Mouse (Mus musculus) intestine, embryonic 14.5 days (tissue): Measurements from ENCODE around the gene Rin3. TPM values are rescaled to one million over a fixed set of nuclear protein-coding genes. Genes with fewer than 3 reads are reported as not detected.

Source experiments
- ATAC-seq: fragments of 200-750 bp; cut with Nextera tagmentation; replicated peaks from 2 replicates; pipeline ENCODE4 v1.8.0; 2017; ENCODE audit warnings: low read depth, moderate number of reproducible peaks, moderate TSS enrichment, moderate library complexity; ENCODE audit not compliant: low FRiP score, low TSS enrichment
- DNase-seq: peaks from one replicate; pipeline ENCODE4 v3.0.0-alpha.2; 2018; ENCODE audit warnings: low spot score
- H3K27ac ChIP-seq: fragments of 300-500 bp; sonication (generic); 2 replicates; pipeline ENCODE4 v1.5.1; 2014; ENCODE audit warnings: low read depth, mild to moderate bottlenecking, control low read depth
- H3K27me3 ChIP-seq: fragments of 300-500 bp; sonication (generic); replicated peaks from 2 replicates; pipeline ENCODE4 v1.6.1; 2014; ENCODE audit warnings: low read length, control low read depth; ENCODE audit not compliant: control insufficient read depth, insufficient read depth
- H3K36me3 ChIP-seq: fragments of 300-500 bp; sonication (generic); 2 replicates; pipeline ENCODE4 v1.6.1; 2014; ENCODE audit warnings: low read length, control low read depth; ENCODE audit not compliant: control insufficient read depth, insufficient read depth
- H3K4me1 ChIP-seq: fragments of 300-500 bp; sonication (generic); replicated peaks from 2 replicates; pipeline ENCODE4 v1.6.1; 2014; ENCODE audit warnings: low read length, control low read depth, mixed read lengths; ENCODE audit not compliant: control insufficient read depth, insufficient read depth
- H3K4me2 ChIP-seq: fragments of 300-500 bp; sonication (generic); 2 replicates; pipeline ENCODE4 v1.6.1; 2014; ENCODE audit warnings: low read length
- H3K4me3 ChIP-seq: fragments of 300-500 bp; sonication (generic); 2 replicates; pipeline ENCODE4 v1.5.1; 2014; ENCODE audit warnings: low read depth, low read length, control low read depth, mixed read lengths
- H3K9ac ChIP-seq: fragments of 300-500 bp; sonication (generic); 2 replicates; pipeline ENCODE4 v1.6.1; 2014; ENCODE audit warnings: mild to moderate bottlenecking, low read length
- H3K9me3 ChIP-seq: fragments of 300-500 bp; sonication (generic); 2 replicates; pipeline ENCODE4 v1.6.1; 2016; ENCODE audit warnings: low read length, control low read depth; ENCODE audit not compliant: control insufficient read depth
- WGBS: fragments of 180-500 bp; shearing (Covaris S2); extraction: QIAGEN DNeasy Blood & Tissue Kit; methylation state at CpG from one replicate; pipeline ENCODE4 v1.1.7; 2014; 5-methylcytosine and 5-hydroxymethylcytosine counted together
- polyA plus RNA-seq: library from polyadenylated mRNA; unstranded; fragments of >200 nt; fragmentation: Nextera tagmentation; extraction: Ambion mirVana; gene quantifications from 2 replicates; pipeline ENCODE4 v1.2.1, GENCODE M21; 2014

The Rin3 gene
- polyA plus RNA-seq, 1 experiment from 2014 or later, result 13.4 TPM

DNA sequence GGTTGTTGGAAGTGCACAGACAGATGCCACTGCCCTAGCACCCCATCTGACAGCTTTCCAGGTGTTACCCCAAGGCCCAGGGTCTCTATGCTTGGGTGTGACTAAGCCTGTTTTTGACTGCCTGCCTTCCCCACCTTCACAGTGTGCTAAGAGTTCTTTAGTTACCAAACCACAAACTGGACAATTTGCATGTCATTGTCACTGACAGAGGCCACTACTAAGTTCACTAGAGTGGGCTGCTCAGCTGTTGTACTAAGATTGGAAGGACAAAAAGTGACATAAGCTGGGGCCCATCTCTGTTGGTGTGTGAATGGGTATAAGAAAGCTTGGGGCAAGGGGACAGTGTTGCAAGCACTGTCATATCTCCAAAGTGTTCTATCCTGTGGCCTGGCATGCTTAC lies 72.9 kb downstream of the Rin3 start:
- no peaks in the 10 kb centered on the region for H3K9me3 ChIP-seq
- H3K27ac ChIP-seq, result no peak overlapping the region
- H3K27me3 ChIP-seq, result no peaks in the 10 kb centered on the region
- H3K36me3 ChIP-seq, result peaks cover 42% of the 10 kb centered on the region
- H3K4me2 ChIP-seq, result no peak overlapping the region
- H3K4me1 ChIP-seq, result no peaks in the 10 kb centered on the region
- ATAC-seq, result no peak
- DNase-seq, result no peak
- H3K9ac ChIP-seq, result no peak overlapping the region
- no peak overlapping the region for H3K4me3 ChIP-seq

DNA sequence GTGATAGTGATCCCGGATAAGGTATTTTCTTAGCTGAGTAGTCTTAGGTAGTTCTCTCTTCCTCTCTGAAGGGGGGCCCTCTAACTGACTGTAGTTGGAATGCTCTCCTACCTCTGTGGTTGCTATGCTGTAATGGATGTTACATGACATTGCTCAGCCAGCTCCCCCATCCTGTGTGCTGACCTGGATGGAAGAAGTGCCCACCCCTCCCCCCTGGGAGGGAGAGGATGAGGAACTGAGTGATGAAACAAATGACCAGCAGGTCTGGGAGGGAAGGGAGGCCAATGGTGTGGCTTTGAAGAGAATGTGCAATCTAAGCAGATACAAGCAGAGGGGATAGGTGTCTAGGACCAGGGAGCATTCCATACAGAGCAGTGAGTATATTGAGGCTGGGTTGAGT lies 73.9 kb downstream of the Rin3 start:
- Histone ChIP-seq H3K4me2 (no peak overlapping the region), H3K9ac (no peak overlapping the region), H3K4me3 (no peak overlapping the region), H3K36me3 (peaks cover 44% of the 10 kb centered on the region), H3K9me3 (no peaks in the 10 kb centered on the region), H3K4me1 (no peaks in the 10 kb centered on the region), H3K27ac (no peak overlapping the region), H3K27me3 (no peaks in the 10 kb centered on the region)
- 90% methylated on average over 1 of the region's 1 CpGs for WGBS
- ATAC-seq (no peak), DNase-seq (no peak)

DNA sequence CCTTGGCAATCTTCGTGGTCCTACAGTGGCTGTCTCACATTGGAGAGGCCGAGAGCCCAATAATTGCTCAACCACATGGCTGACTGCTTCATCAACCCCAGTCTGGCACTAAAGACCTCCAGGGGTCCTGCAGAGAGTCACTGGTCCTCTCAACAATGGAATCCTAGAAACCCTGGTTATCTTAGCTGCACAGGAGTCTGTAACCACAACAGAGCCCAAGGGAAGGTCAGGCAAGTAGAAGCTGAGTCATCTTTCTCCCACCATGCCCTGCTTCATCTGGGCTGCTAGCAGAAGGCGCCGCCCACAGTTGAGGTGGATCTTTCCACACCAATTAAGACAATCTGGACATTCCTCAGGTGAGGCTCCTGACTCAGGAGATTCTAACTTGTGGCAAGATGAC lies 76.5 kb downstream of the Rin3 start:
- no peak overlapping the region for H3K4me3 ChIP-seq
- no peak overlapping the region for H3K9ac ChIP-seq
- H3K4me2 ChIP-seq, result no peak overlapping the region
- no peak overlapping the region for H3K27ac ChIP-seq
- peaks cover 50% of the 10 kb centered on the region for H3K36me3 ChIP-seq
- no peaks in the 10 kb centered on the region for H3K9me3 ChIP-seq
- H3K4me1 ChIP-seq, result no peaks in the 10 kb centered on the region
- H3K27me3 ChIP-seq, result no peaks in the 10 kb centered on the region
- WGBS, result 95% methylated on average over 4 of the region's 4 CpGs
- ATAC-seq (no peak), DNase-seq (no peak)

DNA sequence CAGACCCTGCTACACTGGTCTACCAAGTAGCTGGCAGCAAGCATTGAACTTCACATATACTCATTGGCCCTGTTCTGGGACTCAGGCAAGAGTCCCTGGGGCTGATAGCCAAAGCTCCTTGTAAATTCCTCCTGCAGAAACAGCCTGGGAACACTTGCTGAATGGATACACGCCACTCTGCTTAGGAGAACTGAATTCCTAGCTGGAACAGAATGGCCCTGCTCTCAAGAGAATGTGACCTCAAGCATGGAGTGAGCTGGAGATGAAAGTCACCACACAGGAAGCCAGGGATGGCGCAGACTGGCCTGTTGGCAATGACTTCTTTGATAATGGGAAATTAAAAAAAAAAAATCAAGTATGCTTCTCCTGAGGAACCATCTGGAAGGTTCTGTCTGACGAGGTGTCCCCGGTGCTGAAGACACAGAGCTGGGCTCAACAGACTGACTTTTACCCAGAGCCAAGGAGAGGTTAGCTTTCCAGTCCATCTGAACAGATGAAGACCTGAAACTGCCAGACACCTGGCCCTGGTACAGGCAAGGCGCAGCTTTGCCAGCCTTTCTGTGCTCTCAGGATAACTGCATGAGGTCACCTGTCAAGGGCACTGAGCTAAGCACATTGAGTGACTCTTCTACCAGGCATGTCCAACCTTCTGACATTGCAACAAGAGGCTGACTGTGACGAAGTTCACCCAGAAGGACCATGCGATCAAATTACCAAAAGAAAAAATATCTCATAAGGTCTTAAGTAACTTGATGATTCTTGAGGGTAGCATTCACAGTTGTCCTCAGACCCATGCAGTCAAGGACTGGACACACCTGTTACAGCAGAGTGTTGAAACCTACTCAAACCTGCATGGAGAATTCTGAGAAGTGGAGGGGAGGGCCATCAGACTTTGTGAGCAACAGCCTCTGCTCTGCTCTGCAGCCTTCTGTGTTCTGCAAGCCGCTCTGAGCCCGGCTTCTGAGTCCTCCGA lies 78.6 kb downstream of the Rin3 start:
- Histone ChIP-seq H3K27ac (no peak overlapping the region), H3K27me3 (no peaks in the 10 kb centered on the region), H3K4me3 (no peak overlapping the region), H3K9ac (no peak overlapping the region), H3K4me1 (no peaks in the 10 kb centered on the region), H3K9me3 (no peaks in the 10 kb centered on the region), H3K4me2 (no peak overlapping the region), H3K36me3 (peaks cover 50% of the 10 kb centered on the region)
- ATAC-seq (no peak), DNase-seq (no peak)
- 91% methylated on average over 10 of the region's 10 CpGs for WGBS

GRCm38 (mm10) chr12:102365016-102365415 lies 82.2 kb downstream of the Rin3 start:
- no peak overlapping the region for H3K4me2 ChIP-seq
- no peaks in the 10 kb centered on the region for H3K9me3 ChIP-seq
- 93% methylated on average over 7 of the region's 7 CpGs for WGBS
- no peak overlapping the region for H3K4me3 ChIP-seq
- no peaks in the 10 kb centered on the region for H3K27me3 ChIP-seq
- no peak for ATAC-seq
- no peak overlapping the region for H3K27ac ChIP-seq
- H3K9ac ChIP-seq, result no peak overlapping the region
- peaks cover 40% of the 10 kb centered on the region for H3K36me3 ChIP-seq
- H3K4me1 ChIP-seq, result no peaks in the 10 kb centered on the region; the same call in 1 of the 2 replicates
- DNase-seq, result no peak

DNA sequence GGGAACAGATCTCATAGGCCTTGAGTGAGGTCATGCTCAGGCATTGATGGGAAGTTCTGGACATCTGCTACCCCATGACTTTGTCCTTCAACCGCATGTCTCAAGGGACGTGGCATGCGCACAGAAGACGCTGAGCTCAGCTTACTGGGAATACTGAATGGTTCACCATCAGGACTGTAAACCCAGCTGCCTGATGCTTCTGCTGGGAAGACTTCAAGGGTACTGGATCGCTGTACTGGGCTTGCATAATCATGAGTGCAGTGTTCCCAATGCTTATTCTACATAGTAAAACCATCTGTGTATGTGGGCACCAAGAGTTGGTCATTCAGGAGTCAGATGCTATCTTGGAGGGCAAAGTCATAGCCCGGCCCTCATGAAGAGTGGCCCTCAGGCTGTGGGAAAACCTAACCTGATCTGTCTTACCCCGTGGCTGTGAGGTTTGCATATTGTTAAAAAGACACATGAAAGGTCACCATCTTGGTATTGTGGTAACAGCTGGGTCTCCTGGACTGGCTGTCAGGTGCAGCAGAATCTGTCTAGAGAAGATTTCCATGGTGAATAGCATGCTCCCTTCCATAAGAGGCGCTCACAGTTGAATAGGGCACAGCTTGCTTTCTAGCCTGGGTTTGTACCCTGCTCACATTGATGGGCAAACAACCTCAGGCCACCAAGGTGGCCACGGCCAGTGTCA lies 83.4 kb downstream of the Rin3 start:
- DNase-seq (no peak), ATAC-seq (no peak)
- Histone ChIP-seq H3K27me3 (no peaks in the 10 kb centered on the region), H3K4me1 (no peaks in the 10 kb centered on the region; the same call in 1 of the 2 replicates), H3K4me3 (no peak overlapping the region), H3K36me3 (peaks cover 31% of the 10 kb centered on the region), H3K4me2 (no peak overlapping the region), H3K27ac (no peak overlapping the region), H3K9ac (no peak overlapping the region), H3K9me3 (no peaks in the 10 kb centered on the region)
- WGBS, result 89% methylated on average over 9 of the region's 9 CpGs

GRCm38 (mm10) chr12:102367075-102367474 lies 84.2 kb downstream of the Rin3 start:
- WGBS, result 88% methylated on average over 3 of the region's 3 CpGs
- H3K4me1 ChIP-seq, result no peaks in the 10 kb centered on the region; the same call in 1 of the 2 replicates
- no peak overlapping the region for H3K4me2 ChIP-seq
- no peaks in the 10 kb centered on the region for H3K27me3 ChIP-seq
- H3K9me3 ChIP-seq, result no peaks in the 10 kb centered on the region
- DNase-seq (no peak), ATAC-seq (no peak)
- H3K9ac ChIP-seq, result no peak overlapping the region
- H3K4me3 ChIP-seq, result no peak overlapping the region
- H3K36me3 ChIP-seq, result peaks cover 23% of the 10 kb centered on the region
- H3K27ac ChIP-seq, result no peak overlapping the region

DNA sequence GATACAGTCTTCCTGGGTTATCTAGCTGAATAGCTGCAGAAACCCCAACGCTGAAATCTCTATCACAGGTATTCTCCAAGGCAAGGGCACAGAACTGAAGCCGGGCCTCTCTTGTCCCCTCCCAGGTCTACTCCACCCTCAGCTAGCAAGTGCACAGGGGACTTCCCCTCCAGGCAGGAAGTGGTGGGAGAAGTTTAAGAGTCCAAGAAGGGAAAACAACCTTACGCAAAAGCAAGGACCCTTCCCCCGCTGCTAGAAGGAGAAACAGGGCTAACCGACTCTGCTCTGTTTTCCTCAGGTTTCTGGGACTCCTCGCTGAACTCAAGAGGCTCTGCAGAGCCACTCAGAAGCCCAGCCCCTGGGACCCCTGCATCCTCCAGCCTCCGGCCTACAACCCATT lies 85.2 kb downstream of the Rin3 start:
- no peak overlapping the region for H3K27ac ChIP-seq
- ATAC-seq (no peak), DNase-seq (no peak)
- no peak overlapping the region for H3K4me2 ChIP-seq
- no peaks in the 10 kb centered on the region for H3K27me3 ChIP-seq
- H3K4me1 ChIP-seq, result no peaks in the 10 kb centered on the region; the same call in 1 of the 2 replicates
- peaks cover 15% of the 10 kb centered on the region for H3K36me3 ChIP-seq
- no peak overlapping the region for H3K9ac ChIP-seq
- H3K9me3 ChIP-seq, result no peaks in the 10 kb centered on the region
- 72% methylated on average over 7 of the region's 7 CpGs for WGBS
- no peak overlapping the region for H3K4me3 ChIP-seq
